Mouse (Mus musculus): ENCODE measurements around the gene Sspo. TPM values are rescaled to one million over a fixed set of nuclear protein-coding genes. Genes with fewer than 3 reads are reported as not detected.

Gene Sspo
- total and polyA plus RNA-seq, 3 experiments = 0.08 to 0.42 (median 0.17) TPM

GRCm38 (mm10) chr6:48412662-48413061 lies 35.4 kb upstream of the Sspo start:
- dilution Hi-C loops (cut with MboI; ENCODE audit: extremely low pct_ligation_motif_present, extremely low pct_unique_long_range_greater_than_20kb, low sequenced_read_pairs) (no loop called here), in situ Hi-C loops (cut with MboI; ENCODE audit: low pct_ligation_motif_present, low pct_unique_long_range_greater_than_20kb, low sequenced_read_pairs) (no loop called here)
- DNase-seq (ENCODE audit: extremely low read depth) = no peak
- Histone ChIP-seq H3K79me2 (replicated peaks; ENCODE audit: control insufficient read depth, extremely low read depth, insufficient read depth, poor library complexity, severe bottlenecking) (no peaks in the 10 kb centered on the region), H3K9me3 (replicated peaks; ENCODE audit: low read length) (no peaks in the 10 kb centered on the region), H3K4me2 (ENCODE audit: insufficient read depth, low read depth, poor library complexity, severe bottlenecking) (no peak overlapping the region), H3K36me3 (replicated peaks in 1 of 2; ENCODE audit: control insufficient read depth in 1 of 2, insufficient read depth in 1 of 2, low read length in 1 of 2) (peaks cover 86 to 100% of the 10 kb centered on the region in 2 experiments), H3K4me3 (replicated peaks in 1 of 3; ENCODE audit: low read depth in 2 of 3, low read length in 2 of 3, poor library complexity in 1 of 3) (no peak overlapping the region), H3K9ac (ENCODE audit: insufficient read depth, low read depth) (no peak overlapping the region), H3K27me3 (replicated peaks) (no peaks in the 10 kb centered on the region), H3K27ac (ENCODE audit: insufficient read depth, low read depth) (no peak overlapping the region), H3K4me1 (ENCODE audit: control insufficient read depth in 1 of 2, insufficient read depth in 2 of 2) (no peaks in the 10 kb centered on the region)
- TF ChIP-seq USF2 (conservative IDR thresholded peaks at IDR 0.05; ENCODE audit: low read depth, low read length) (no peak), TBP (conservative IDR thresholded peaks at IDR 0.05; ENCODE audit: low read depth, low read length) (no peak), MYC (IDR thresholded peaks at IDR 0.05; ENCODE audit: low read depth, low read length) (no peak), POLR2AphosphoS2 (IDR thresholded peaks at IDR 0.05; ENCODE audit: low read depth, low read length) (no peak)

- no peak overlapping the region for H3K27ac ChIP-seq (ENCODE audit: insufficient read depth, low read depth)
- TF ChIP-seq ZKSCAN1 (IDR thresholded peaks at IDR 0.05; ENCODE audit: borderline replicate concordance, low read depth, low read length) (no peak), SMC3 (IDR thresholded peaks at IDR 0.05; ENCODE audit: low read depth, low read length) (no peak), NRF1 (IDR thresholded peaks at IDR 0.05; ENCODE audit: low read depth, low read length) (no peak), POLR2AphosphoS2 (IDR thresholded peaks at IDR 0.05; ENCODE audit: low read depth, low read length) (no peak), BHLHE40 (IDR thresholded peaks at IDR 0.05; ENCODE audit: low read depth, low read length) (no peak), TCF12 (IDR thresholded peaks at IDR 0.05; ENCODE audit: low read depth, low read length) (no peak), ELF1 (IDR thresholded peaks at IDR 0.05; ENCODE audit: low read depth, low read length) (no peak), MAZ (IDR thresholded peaks at IDR 0.05; ENCODE audit: low read depth, low read length) (no peak), POLR2A (IDR thresholded peaks at IDR 0.05; ENCODE audit: low read depth, low read length) (no peak), CHD1 (IDR thresholded peaks at IDR 0.05; ENCODE audit: low read depth, low read length) (no peak), JUN (IDR thresholded peaks at IDR 0.05; ENCODE audit: insufficient read depth, low read depth, low read length) (no peak), MAFK (IDR thresholded peaks at IDR 0.05; ENCODE audit: insufficient replicate concordance, low read length) (no peak), MYC (IDR thresholded peaks at IDR 0.05; ENCODE audit: low read depth, low read length) (no peak), CHD2 (IDR thresholded peaks at IDR 0.05; ENCODE audit: low read length) (no peak)
- dilution Hi-C loops (cut with MboI; ENCODE audit: extremely low pct_ligation_motif_present, extremely low pct_unique_long_range_greater_than_20kb, low sequenced_read_pairs) = no loop called here
- no peaks in the 10 kb centered on the region for H3K79me2 ChIP-seq (replicated peaks; ENCODE audit: control insufficient read depth, extremely low read depth, insufficient read depth, poor library complexity, severe bottlenecking)
- no peaks in the 10 kb centered on the region for H3K27me3 ChIP-seq (replicated peaks)
- no peaks in the 10 kb centered on the region for H3K4me1 ChIP-seq (ENCODE audit: control insufficient read depth in 1 of 2, insufficient read depth in 2 of 2)
- in situ Hi-C loops (cut with MboI; ENCODE audit: low pct_ligation_motif_present, low pct_unique_long_range_greater_than_20kb, low sequenced_read_pairs) = no loop called here
- H3K4me3 ChIP-seq (replicated peaks in 1 of 3; ENCODE audit: low read depth in 2 of 3, low read length in 2 of 3, poor library complexity in 1 of 3) = no peak overlapping the region
- no peak overlapping the region for H3K4me2 ChIP-seq (ENCODE audit: insufficient read depth, low read depth, poor library complexity, severe bottlenecking)
- H3K36me3 ChIP-seq (replicated peaks in 1 of 2; ENCODE audit: control insufficient read depth in 1 of 2, insufficient read depth in 1 of 2, low read length in 1 of 2) = peaks cover 85 to 100% of the 10 kb centered on the region in 2 experiments
- no peaks in the 10 kb centered on the region for H3K9me3 ChIP-seq (replicated peaks; ENCODE audit: low read length)
- H3K9ac ChIP-seq (ENCODE audit: insufficient read depth, low read depth) = no peak overlapping the region
- DNase-seq (ENCODE audit: extremely low read depth) = no peak
Observed at GRCm38 (mm10) chr6:48413081-48413480, 34.9 kb upstream of the Sspo start.

All from CH12.LX (cell line).